Mouse (Mus musculus) midbrain, embryonic 13.5 days (tissue): ENCODE measurements around the gene Strap. TPM values are rescaled to one million over a fixed set of nuclear protein-coding genes. Genes with fewer than 3 reads are reported as not detected.

Experiments
- ATAC-seq: fragments of 200-750 bp; cut with Nextera tagmentation; 2 replicates; pipeline ENCODE4 v1.8.0; 2017; ENCODE audit warnings: mild to moderate bottlenecking, moderate TSS enrichment, moderate library complexity
- H3K27ac ChIP-seq: fragments of 300-500 bp; sonication (generic); 2 replicates; pipeline ENCODE4 v1.5.1; 2015; ENCODE audit warnings: inconsistent platforms, mild to moderate bottlenecking, moderate library complexity
- H3K27me3 ChIP-seq: fragments of 300-500 bp; sonication (generic); 2 replicates; pipeline ENCODE4 v1.6.1; 2015; ENCODE audit warnings: mild to moderate bottlenecking, inconsistent platforms
- H3K36me3 ChIP-seq: fragments of 300-500 bp; sonication (generic); 2 replicates; pipeline ENCODE4 v1.6.1; 2015; ENCODE audit warnings: mild to moderate bottlenecking, inconsistent platforms
- H3K4me1 ChIP-seq: fragments of 300-500 bp; sonication (generic); replicated peaks from 2 replicates; pipeline ENCODE4 v1.6.1; 2015; ENCODE audit warnings: inconsistent platforms
- H3K4me2 ChIP-seq: fragments of 300-500 bp; sonication (generic); replicated peaks from 2 replicates; pipeline ENCODE4 v1.6.1; 2015; ENCODE audit warnings: moderate library complexity, mild to moderate bottlenecking, inconsistent platforms
- H3K4me3 ChIP-seq: fragments of 300-500 bp; sonication (generic); replicated peaks from 2 replicates; pipeline ENCODE4 v1.5.1; 2015; ENCODE audit warnings: mild to moderate bottlenecking, inconsistent platforms
- H3K9ac ChIP-seq: fragments of 300-500 bp; sonication (generic); replicated peaks from 2 replicates; pipeline ENCODE4 v1.6.1; 2015; ENCODE audit warnings: mild to moderate bottlenecking, inconsistent platforms
- H3K9me3 ChIP-seq: fragments of 300-500 bp; sonication (generic); 2 replicates; pipeline ENCODE4 v1.6.1; 2016; ENCODE audit warnings: mild to moderate bottlenecking, inconsistent platforms
- WGBS: fragments of 180-500 bp; shearing (Covaris S2); methylation state at CpG from one replicate; pipeline ENCODE4 v1.1.7; 2015; 5-methylcytosine and 5-hydroxymethylcytosine counted together
- polyA plus RNA-seq: library from polyadenylated mRNA; unstranded; fragments of >200 nt; fragmentation: Nextera tagmentation; extraction: Ambion mirVana; gene quantifications from 2 replicates; pipeline ENCODE4 v1.2.1, GENCODE M21; 2015

Gene Strap
- 172 and 189 TPM in 2 replicates for polyA plus RNA-seq

- H3K4me2 ChIP-seq: peak within 1 kb of the TSS; percentile 94
- ATAC-seq: peak; percentile 98
- H3K27ac ChIP-seq: peak within 1 kb of the TSS; percentile 84
- H3K4me1 ChIP-seq: peaks cover 29% of the 10 kb centered on the region
- peaks cover 10% of the 10 kb centered on the region; the same call in 1 of the 2 replicates for H3K27me3 ChIP-seq
- under 1% methylated on average over 77 of the region's 86 CpGs for WGBS
- H3K9ac ChIP-seq: peak within 1 kb of the TSS; percentile 93
- no peaks in the 10 kb centered on the region for H3K9me3 ChIP-seq
- H3K36me3 ChIP-seq: peaks cover 21% of the 10 kb centered on the region
- H3K4me3 ChIP-seq: peak within 1 kb of the TSS; percentile 95
Observed at GRCm38 (mm10) chr6:137734846-137735609, at the start of gene Strap. Gene Strap, plus strand, starts transcription at chr6:137735078.

- Histone ChIP-seq H3K4me2 (no peak overlapping the region), H3K36me3 (no peaks in the 10 kb centered on the region), H3K27me3 (no peaks in the 10 kb centered on the region), H3K27ac (no peak overlapping the region), H3K9me3 (no peaks in the 10 kb centered on the region), H3K4me1 (no peaks in the 10 kb centered on the region), H3K4me3 (no peak overlapping the region), H3K9ac (no peak overlapping the region)
- 96% methylated on average over 5 of the region's 5 CpGs for WGBS
- no peak for ATAC-seq
Observed at GRCm38 (mm10) chr6:137687667-137688066, 47.2 kb upstream of the Strap start.

- H3K9me3 ChIP-seq: no peaks in the 10 kb centered on the region
- 87% methylated on average over 3 of the region's 3 CpGs for WGBS
- ATAC-seq: no peak
- no peak overlapping the region for H3K9ac ChIP-seq
- no peak overlapping the region for H3K4me2 ChIP-seq
- H3K27ac ChIP-seq: no peak overlapping the region
- no peaks in the 10 kb centered on the region for H3K27me3 ChIP-seq
- H3K36me3 ChIP-seq: no peaks in the 10 kb centered on the region
- no peaks in the 10 kb centered on the region for H3K4me1 ChIP-seq
- no peak overlapping the region for H3K4me3 ChIP-seq
Observed at GRCm38 (mm10) chr6:137688079-137688478, 46.8 kb upstream of the Strap start.

- Histone ChIP-seq H3K4me3 (no peak overlapping the region), H3K4me1 (no peaks in the 10 kb centered on the region), H3K36me3 (no peaks in the 10 kb centered on the region), H3K9me3 (no peaks in the 10 kb centered on the region), H3K27ac (no peak overlapping the region), H3K9ac (no peak overlapping the region), H3K4me2 (no peak overlapping the region), H3K27me3 (0 out of 2 replicates have a peak, but pooled peaks cover 3% of the 10 kb centered on the region)
- no peak for ATAC-seq
- 81% methylated on average over 11 of the region's 11 CpGs for WGBS
Observed at GRCm38 (mm10) chr6:137688506-137689105, 46.3 kb upstream of the Strap start.

- 81% methylated on average over 2 of the region's 2 CpGs for WGBS
- no peak overlapping the region for H3K27ac ChIP-seq
- H3K36me3 ChIP-seq: no peaks in the 10 kb centered on the region
- no peak overlapping the region for H3K9ac ChIP-seq
- H3K27me3 ChIP-seq: peaks cover 9% of the 10 kb centered on the region; the same call in 1 of the 2 replicates
- no peak for ATAC-seq
- H3K4me1 ChIP-seq: no peaks in the 10 kb centered on the region
- no peak overlapping the region for H3K4me2 ChIP-seq
- H3K9me3 ChIP-seq: no peaks in the 10 kb centered on the region
- no peak overlapping the region for H3K4me3 ChIP-seq
Observed at GRCm38 (mm10) chr6:137690550-137691119, 44.2 kb upstream of the Strap start.

GRCm38 (mm10) chr6:137694310-137694709, 40.6 kb upstream of the Strap start:
- Histone ChIP-seq H3K4me2 (no peak overlapping the region), H3K9me3 (no peaks in the 10 kb centered on the region), H3K27ac (no peak overlapping the region), H3K4me3 (no peak overlapping the region), H3K4me1 (no peaks in the 10 kb centered on the region), H3K27me3 (peaks cover 15% of the 10 kb centered on the region), H3K9ac (no peak overlapping the region), H3K36me3 (no peaks in the 10 kb centered on the region)
- ATAC-seq: no peak
- WGBS: 88% methylated on average over 2 of the region's 2 CpGs

GRCm38 (mm10) chr6:137695046-137695445, 39.8 kb upstream of the Strap start:
- no peak for ATAC-seq
- Histone ChIP-seq H3K27ac (no peak overlapping the region), H3K4me2 (no peak overlapping the region), H3K9ac (no peak overlapping the region), H3K9me3 (no peaks in the 10 kb centered on the region), H3K36me3 (no peaks in the 10 kb centered on the region), H3K4me1 (no peaks in the 10 kb centered on the region), H3K4me3 (no peak overlapping the region), H3K27me3 (peaks cover 15% of the 10 kb centered on the region)
- WGBS: 90% methylated on average over 8 of the region's 8 CpGs

GRCm38 (mm10) chr6:137696445-137697204, 38.3 kb upstream of the Strap start:
- 54% methylated on average over 8 of the region's 8 CpGs for WGBS
- Histone ChIP-seq H3K36me3 (no peaks in the 10 kb centered on the region), H3K4me1 (no peaks in the 10 kb centered on the region), H3K4me2 (no peak overlapping the region), H3K9me3 (no peaks in the 10 kb centered on the region), H3K27ac (no peak overlapping the region), H3K27me3 (peaks cover 15% of the 10 kb centered on the region), H3K4me3 (no peak overlapping the region), H3K9ac (no peak overlapping the region)
- ATAC-seq: peak; percentile 56

GRCm38 (mm10) chr6:137699434-137699833, 35.4 kb upstream of the Strap start:
- Histone ChIP-seq H3K4me3 (no peak overlapping the region), H3K4me1 (no peaks in the 10 kb centered on the region), H3K36me3 (no peaks in the 10 kb centered on the region), H3K9me3 (no peaks in the 10 kb centered on the region), H3K27me3 (peaks cover 12% of the 10 kb centered on the region), H3K4me2 (no peak overlapping the region), H3K9ac (no peak overlapping the region), H3K27ac (no peak overlapping the region)
- 69% methylated on average over 7 of the region's 7 CpGs for WGBS
- peak; percentile 55; the same call in 1 of the 2 replicates for ATAC-seq

- ATAC-seq: no peak
- Histone ChIP-seq H3K9me3 (no peaks in the 10 kb centered on the region), H3K27me3 (peaks cover 6% of the 10 kb centered on the region; the same call in 1 of the 2 replicates), H3K4me2 (no peak overlapping the region), H3K27ac (no peak overlapping the region), H3K9ac (no peak overlapping the region), H3K4me1 (no peaks in the 10 kb centered on the region), H3K4me3 (no peak overlapping the region), H3K36me3 (no peaks in the 10 kb centered on the region)
- WGBS: 87% methylated on average over 3 of the region's 3 CpGs
Observed at GRCm38 (mm10) chr6:137702186-137702585, 32.7 kb upstream of the Strap start.

GRCm38 (mm10) chr6:137702918-137703317, 32.0 kb upstream of the Strap start:
- WGBS: 99% methylated on average over 4 of the region's 4 CpGs
- no peak overlapping the region for H3K27ac ChIP-seq
- no peak for ATAC-seq
- H3K36me3 ChIP-seq: no peaks in the 10 kb centered on the region
- no peaks in the 10 kb centered on the region for H3K4me1 ChIP-seq
- H3K9me3 ChIP-seq: no peaks in the 10 kb centered on the region
- no peak overlapping the region for H3K4me3 ChIP-seq
- H3K27me3 ChIP-seq: peaks cover 7% of the 10 kb centered on the region; the same call in 1 of the 2 replicates
- H3K9ac ChIP-seq: no peak overlapping the region
- no peak overlapping the region for H3K4me2 ChIP-seq
